Mouse (Mus musculus): ENCODE measurements at regions not wholly inside any gene's neighbourhood (a gene's known extent, or its start where the extent isn't known, plus 50 kb on each side); places are given as distances from the start of the nearest gene placed in this dataset.

DNA sequence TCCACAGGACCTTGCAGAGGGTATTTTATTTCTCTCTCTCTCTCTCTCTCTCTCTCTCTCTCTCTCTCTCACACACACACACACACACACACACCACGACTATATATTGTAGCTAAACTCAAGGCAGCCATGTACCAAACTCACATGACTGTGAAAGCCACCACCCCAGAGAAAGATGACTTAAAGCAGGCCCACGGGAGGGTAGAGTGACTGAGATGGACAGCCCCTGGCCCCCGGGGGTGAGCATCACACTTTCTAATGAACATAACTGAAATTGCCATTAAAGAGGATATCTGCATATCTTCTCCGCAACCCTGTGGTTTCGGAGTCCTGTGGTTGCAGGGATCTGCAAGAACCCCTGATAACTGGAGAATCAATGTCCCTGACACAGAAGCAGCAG lies 197.1 kb upstream of the Spdye4c start:
- no peak for TF ChIP-seq EP300 (IDR thresholded peaks at IDR 0.05; ENCODE audit: low read depth)
- no peak for TF ChIP-seq CTCF (IDR thresholded peaks at IDR 0.05; ENCODE audit: low read depth)
- no peak overlapping the region for H3K4me3 ChIP-seq (ENCODE audit: low read depth, low read length)
- no peaks in the 10 kb centered on the region for H3K27me3 ChIP-seq (ENCODE audit: control insufficient read depth, insufficient read depth, low read length)
- no peak for DNase-seq (ENCODE audit: low spot score)
- H3K9ac ChIP-seq (replicated peaks; ENCODE audit: low read depth, low read length): 0 out of 2 replicates have a peak overlapping the region, but pooled peaks have one; percentile 37
- H3K4me1 ChIP-seq (ENCODE audit: control insufficient read depth, insufficient read depth): peaks cover 29% of the 10 kb centered on the region
- H3K9me3 ChIP-seq (replicated peaks; ENCODE audit: control insufficient read depth, low read length): no peaks in the 10 kb centered on the region
- peak overlapping the region; percentile 34; the same call in 1 of the 2 replicates for H3K4me2 ChIP-seq (ENCODE audit: low read depth, low read length)
- 64% methylated on average over 5 of the region's 5 CpGs for WGBS
- no peak for ATAC-seq (ENCODE audit: insufficient read depth, low read depth)
- H3K36me3 ChIP-seq (replicated peaks; ENCODE audit: control insufficient read depth, insufficient read depth, low read length): no peaks in the 10 kb centered on the region
- peak overlapping the region; percentile 12; the same call in 1 of the 2 replicates for H3K27ac ChIP-seq (ENCODE audit: low read depth)

DNA sequence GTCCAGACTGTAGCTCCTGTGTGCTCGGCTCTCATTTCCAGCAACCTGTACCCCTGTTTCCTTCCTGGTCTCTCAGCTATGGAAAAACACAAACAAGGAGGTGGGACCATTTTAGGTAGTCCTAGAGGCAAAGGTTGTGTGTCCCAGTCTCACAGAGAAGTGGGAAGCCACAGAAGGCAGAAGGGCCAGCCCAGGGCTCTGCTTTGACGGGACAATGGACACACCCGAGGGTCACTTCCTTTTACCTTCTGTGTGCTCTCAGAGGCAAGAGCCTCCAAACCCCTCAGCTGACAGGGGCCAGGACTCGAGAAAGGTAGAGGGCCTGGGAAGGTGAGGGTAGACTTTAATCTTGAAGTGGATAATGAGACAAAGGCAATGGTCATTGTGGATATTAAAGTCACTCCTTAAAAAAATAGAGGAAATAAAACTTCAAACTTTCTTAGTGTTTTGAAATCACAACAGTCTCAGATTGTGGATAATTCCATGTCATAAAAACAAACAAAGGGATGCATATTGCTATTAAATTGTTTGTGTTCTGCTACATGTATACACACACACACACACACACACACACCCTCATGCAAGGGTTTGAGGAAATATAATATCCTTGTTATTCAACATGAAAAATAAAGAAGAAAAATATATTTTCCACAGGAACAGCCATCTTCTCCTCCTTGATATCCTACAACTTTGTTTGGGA lies 195.6 kb upstream of the Spdye4c start:
- WGBS: 40% methylated on average over 4 of the region's 4 CpGs
- no peaks in the 10 kb centered on the region for H3K9me3 ChIP-seq (replicated peaks; ENCODE audit: control insufficient read depth, low read length)
- DNase-seq (ENCODE audit: low spot score) (no peak), ATAC-seq (ENCODE audit: insufficient read depth, low read depth) (0 out of 2 replicates have a peak, but pooled peaks have one; percentile 27)
- TF ChIP-seq EP300 (IDR thresholded peaks at IDR 0.05; ENCODE audit: low read depth): no peak
- TF ChIP-seq CTCF (IDR thresholded peaks at IDR 0.05; ENCODE audit: low read depth): no peak
- H3K4me3 ChIP-seq (ENCODE audit: low read depth, low read length): no peak overlapping the region
- no peak overlapping the region for H3K27ac ChIP-seq (ENCODE audit: low read depth)
- H3K9ac ChIP-seq (replicated peaks; ENCODE audit: low read depth, low read length): no peak overlapping the region
- no peak overlapping the region for H3K4me2 ChIP-seq (ENCODE audit: low read depth, low read length)
- no peaks in the 10 kb centered on the region for H3K36me3 ChIP-seq (replicated peaks; ENCODE audit: control insufficient read depth, insufficient read depth, low read length)
- H3K27me3 ChIP-seq (ENCODE audit: control insufficient read depth, insufficient read depth, low read length): 0 out of 2 replicates have a peak, but pooled peaks cover 2% of the 10 kb centered on the region
- peaks cover 27% of the 10 kb centered on the region for H3K4me1 ChIP-seq (ENCODE audit: control insufficient read depth, insufficient read depth)

DNA sequence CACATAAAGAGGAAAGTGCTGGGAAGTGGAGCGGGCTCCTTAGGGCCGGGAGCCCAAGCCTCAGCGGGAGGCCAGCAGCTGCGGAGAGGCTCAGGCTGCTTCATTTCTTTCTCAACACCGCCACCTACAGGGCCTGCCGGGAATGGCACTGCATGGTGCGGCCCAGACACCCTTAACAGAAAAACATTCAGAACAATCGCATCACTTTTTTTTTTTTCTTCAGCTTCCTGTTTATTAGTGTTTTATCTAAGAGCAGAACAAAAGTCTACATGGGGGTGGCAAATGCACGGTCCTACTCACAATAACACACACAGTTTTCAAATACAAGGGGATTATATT lies 195.0 kb upstream of the Spdye4c start:
- ATAC-seq (ENCODE audit: insufficient read depth, low read depth) (peak; percentile 85), DNase-seq (ENCODE audit: low spot score) (peak; percentile 85)
- Histone ChIP-seq H3K36me3 (replicated peaks; ENCODE audit: control insufficient read depth, insufficient read depth, low read length) (no peaks in the 10 kb centered on the region), H3K27me3 (ENCODE audit: control insufficient read depth, insufficient read depth, low read length) (0 out of 2 replicates have a peak, but pooled peaks cover 4% of the 10 kb centered on the region), H3K4me1 (ENCODE audit: control insufficient read depth, insufficient read depth) (peaks cover 23% of the 10 kb centered on the region), H3K4me3 (ENCODE audit: low read depth, low read length) (no peak overlapping the region), H3K27ac (ENCODE audit: low read depth) (no peak overlapping the region), H3K4me2 (ENCODE audit: low read depth, low read length) (no peak overlapping the region), H3K9me3 (replicated peaks; ENCODE audit: control insufficient read depth, low read length) (no peaks in the 10 kb centered on the region), H3K9ac (replicated peaks; ENCODE audit: low read depth, low read length) (no peak overlapping the region)
- 3% methylated on average over 9 of the region's 9 CpGs for WGBS
- TF ChIP-seq CTCF (IDR thresholded peaks at IDR 0.05; ENCODE audit: low read depth) (peak; percentile 95), EP300 (IDR thresholded peaks at IDR 0.05; ENCODE audit: low read depth) (no peak)

DNA sequence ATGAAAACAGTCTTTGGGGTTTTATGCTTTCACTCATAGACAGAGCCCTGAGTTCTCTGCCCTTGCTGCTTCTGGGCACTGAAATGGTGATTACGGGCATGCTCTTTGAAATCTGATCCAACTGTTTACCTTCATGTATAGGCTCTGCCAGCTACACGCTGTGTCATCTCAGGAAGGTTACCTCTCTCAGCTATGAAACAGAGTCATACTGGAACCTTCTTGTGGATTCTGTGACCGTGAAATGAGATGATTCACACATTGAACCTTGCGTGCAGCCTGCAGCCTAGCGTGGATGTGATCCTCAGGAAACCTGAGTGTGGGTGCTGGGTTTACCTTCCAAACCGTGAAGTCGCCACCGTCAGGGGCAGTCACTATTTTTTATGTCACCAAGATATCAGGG lies 189.7 kb upstream of the Spdye4c start:
- no peak for DNase-seq (ENCODE audit: low spot score)
- peaks cover 21% of the 10 kb centered on the region for H3K4me1 ChIP-seq (ENCODE audit: control insufficient read depth, insufficient read depth)
- no peaks in the 10 kb centered on the region for H3K36me3 ChIP-seq (replicated peaks; ENCODE audit: control insufficient read depth, insufficient read depth, low read length)
- TF ChIP-seq CTCF (IDR thresholded peaks at IDR 0.05; ENCODE audit: low read depth) (no peak), EP300 (IDR thresholded peaks at IDR 0.05; ENCODE audit: low read depth) (no peak)
- WGBS: 87% methylated on average over 8 of the region's 8 CpGs
- H3K9ac ChIP-seq (replicated peaks; ENCODE audit: low read depth, low read length): no peak overlapping the region
- H3K9me3 ChIP-seq (replicated peaks; ENCODE audit: control insufficient read depth, low read length): no peaks in the 10 kb centered on the region
- no peak overlapping the region for H3K27ac ChIP-seq (ENCODE audit: low read depth)
- H3K4me3 ChIP-seq (ENCODE audit: low read depth, low read length): no peak overlapping the region
- H3K4me2 ChIP-seq (ENCODE audit: low read depth, low read length): no peak overlapping the region
- no peak for ATAC-seq (ENCODE audit: insufficient read depth, low read depth)
- peaks cover 4% of the 10 kb centered on the region; the same call in 1 of the 2 replicates for H3K27me3 ChIP-seq (ENCODE audit: control insufficient read depth, insufficient read depth, low read length)

DNA sequence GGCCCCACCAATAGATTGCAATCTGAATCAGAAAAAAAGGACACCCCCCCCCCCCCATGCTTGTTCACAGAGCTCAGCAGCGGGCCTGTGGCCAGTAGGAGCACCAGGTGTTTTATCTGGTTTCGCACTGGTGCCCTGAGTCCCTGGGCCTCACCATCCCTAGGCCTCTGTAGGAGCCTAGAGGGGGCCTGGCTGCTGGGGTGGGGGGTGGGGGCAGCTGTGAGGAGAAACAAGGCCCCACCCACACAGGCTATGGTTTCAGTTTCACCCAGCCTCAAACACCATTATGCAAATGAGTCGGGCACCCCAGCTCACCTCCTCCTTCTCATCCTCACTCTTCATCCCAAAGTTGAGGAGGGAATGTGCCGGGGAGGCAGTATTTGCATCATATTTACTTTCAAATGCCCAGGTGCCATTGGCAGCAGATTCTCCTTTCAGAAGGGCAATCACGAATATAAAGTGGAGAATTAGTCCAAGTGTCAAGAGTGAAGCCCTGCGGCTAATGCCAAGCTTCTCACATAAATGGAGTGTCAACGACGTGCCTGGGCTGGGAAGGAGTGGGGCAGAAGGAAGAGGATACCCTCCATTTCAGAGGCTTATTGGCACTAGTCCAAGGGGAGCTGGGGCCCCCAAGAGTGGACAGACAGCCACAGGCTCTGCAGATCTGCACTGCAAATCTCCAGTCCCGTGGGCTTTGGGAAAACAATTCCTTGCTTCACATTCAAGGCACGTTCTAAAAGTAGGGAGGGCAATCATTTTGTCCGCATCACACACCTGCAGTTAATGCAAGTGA lies 187.7 kb upstream of the Spdye4c start:
- Histone ChIP-seq H3K9ac (replicated peaks; ENCODE audit: low read depth, low read length) (no peak overlapping the region), H3K4me1 (ENCODE audit: control insufficient read depth, insufficient read depth) (peaks cover 21% of the 10 kb centered on the region), H3K27me3 (ENCODE audit: control insufficient read depth, insufficient read depth, low read length) (peaks cover 4% of the 10 kb centered on the region; the same call in 1 of the 2 replicates), H3K36me3 (replicated peaks; ENCODE audit: control insufficient read depth, insufficient read depth, low read length) (no peaks in the 10 kb centered on the region), H3K27ac (ENCODE audit: low read depth) (no peak overlapping the region), H3K9me3 (replicated peaks; ENCODE audit: control insufficient read depth, low read length) (no peaks in the 10 kb centered on the region), H3K4me3 (ENCODE audit: low read depth, low read length) (no peak overlapping the region), H3K4me2 (ENCODE audit: low read depth, low read length) (peak overlapping the region; percentile 8; the same call in 1 of the 2 replicates)
- ATAC-seq (ENCODE audit: insufficient read depth, low read depth) (no peak), DNase-seq (ENCODE audit: low spot score) (no peak)
- 43% methylated on average over 11 of the region's 11 CpGs for WGBS
- TF ChIP-seq EP300 (IDR thresholded peaks at IDR 0.05; ENCODE audit: low read depth): no peak
- no peak for TF ChIP-seq CTCF (IDR thresholded peaks at IDR 0.05; ENCODE audit: low read depth)
